Mouse (Mus musculus) liver, postnatal 0 days (tissue): ENCODE data around the gene Utrn.

Experiments used
- CTCF ChIP-seq: sonication (generic); IDR thresholded peaks from 2 replicates; pipeline ENCODE4 v1.5.1; 2016; ENCODE audit warnings: antibody characterized with exemption, low read depth
- EP300 ChIP-seq: IDR thresholded peaks from 2 replicates; pipeline ENCODE4 v1.6.1; 2016; ENCODE audit warnings: antibody characterized with exemption, low read depth, mild to moderate bottlenecking

DNA sequence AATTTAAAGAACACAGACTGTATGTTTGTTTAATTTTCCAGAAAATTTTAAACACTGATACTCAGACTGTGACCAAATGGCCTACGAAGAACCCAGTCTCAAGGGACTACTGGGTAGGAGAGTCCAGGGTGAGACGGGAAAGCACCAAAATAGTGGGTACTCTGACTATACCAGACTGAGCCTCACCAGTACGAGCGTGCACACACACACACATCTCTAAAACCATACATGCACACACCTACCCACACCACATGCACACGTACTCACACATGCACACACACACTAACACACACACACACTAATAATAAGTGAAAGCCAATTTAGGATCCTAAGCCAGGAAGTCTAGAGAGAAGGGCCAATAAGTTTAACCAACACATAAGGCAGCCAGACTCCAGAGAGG is 381.0 kb downstream of the Utrn start:
- TF ChIP-seq CTCF (no peak), EP300 (no peak)
